Mouse (Mus musculus): ENCODE measurements around the gene Epx. TPM values are rescaled to one million over a fixed set of nuclear protein-coding genes. Genes with fewer than 3 reads are reported as not detected.

Epx gene
- polyA plus RNA-seq, 1 experiment from 2014 or later = 6.2 TPM

DNA sequence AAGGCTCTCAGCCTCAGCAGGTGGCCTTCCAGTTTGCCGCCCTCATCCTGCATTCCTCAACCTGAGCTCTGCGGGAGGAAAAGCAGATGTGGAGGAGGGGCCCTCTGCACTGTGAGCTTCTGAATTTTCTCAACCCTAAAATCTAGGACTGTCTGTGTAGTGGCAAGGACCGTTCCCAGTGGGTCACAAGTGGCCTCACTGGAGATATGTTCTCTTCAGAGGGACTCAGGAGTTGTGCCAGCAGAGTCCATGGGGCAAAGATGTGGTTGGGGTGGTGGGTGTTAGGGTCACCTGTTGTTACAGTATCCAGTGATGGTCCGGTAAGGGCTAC, 57.9 kb downstream of the Epx start:
- Histone ChIP-seq H3K4me3 (ENCODE audit: low read depth, low read length) (peak overlapping the region; percentile 35), H3K4me1 (replicated peaks; ENCODE audit: control insufficient read depth, insufficient read depth, low read length) (peaks cover 5% of the 10 kb centered on the region; the same call in 1 of the 2 replicates), H3K9me3 (ENCODE audit: control insufficient read depth, low read length) (no peaks in the 10 kb centered on the region), H3K27me3 (replicated peaks; ENCODE audit: control insufficient read depth, insufficient read depth, low read length) (peaks cover 6% of the 10 kb centered on the region; the same call in 1 of the 2 replicates), H3K4me2 (peak overlapping the region; percentile 66), H3K9ac (ENCODE audit: low read depth, low read length) (no peak overlapping the region), H3K27ac (ENCODE audit: low read depth, low read length) (no peak overlapping the region), H3K36me3 (ENCODE audit: control insufficient read depth, insufficient read depth, low read length) (no peaks in the 10 kb centered on the region)
- ATAC-seq (replicated peaks; ENCODE audit: low FRiP score) = no peak
- DNase-seq (ENCODE audit: low spot score) = no peak
- WGBS = 31% methylated on average over 4 of the region's 4 CpGs

DNA sequence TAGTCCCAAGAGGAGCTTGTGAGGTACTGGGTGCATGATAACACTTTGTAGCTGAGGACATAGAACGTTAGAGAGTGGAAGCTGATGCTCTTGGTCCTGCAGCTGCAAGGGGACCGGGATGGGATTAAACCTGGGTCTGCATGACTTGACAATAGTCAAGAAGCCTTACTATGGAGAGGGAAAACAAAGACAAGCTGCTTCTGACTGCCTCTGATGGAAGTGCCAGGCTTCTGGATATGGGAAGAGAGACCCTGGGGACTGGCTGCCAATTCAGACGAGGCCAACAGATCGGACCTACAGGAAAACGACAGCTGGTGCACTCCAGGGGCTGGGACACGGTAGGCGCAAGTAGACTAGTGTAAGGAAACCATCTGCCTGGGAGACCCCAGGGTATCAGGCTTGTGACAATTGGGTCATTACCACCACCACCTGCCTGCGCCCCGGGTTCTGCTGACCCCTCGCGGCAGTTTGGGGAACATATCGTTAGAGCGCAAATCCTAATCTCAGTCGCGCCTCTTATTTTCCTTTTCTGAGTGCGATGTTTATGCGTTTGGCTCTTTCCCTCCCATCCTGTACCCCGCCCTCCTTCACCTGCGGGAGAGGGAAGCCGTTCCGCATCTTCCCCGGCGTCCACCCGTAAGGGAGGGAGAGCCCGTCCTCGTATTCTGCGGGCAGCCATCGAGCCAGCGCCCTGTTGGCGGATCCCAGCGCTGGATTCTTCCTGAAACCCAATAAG, 58.5 kb downstream of the Epx start:
- H3K9ac ChIP-seq (ENCODE audit: low read depth, low read length) = no peak overlapping the region
- no peaks in the 10 kb centered on the region for H3K36me3 ChIP-seq (ENCODE audit: control insufficient read depth, insufficient read depth, low read length)
- peak overlapping the region; percentile 66 for H3K4me2 ChIP-seq
- H3K4me3 ChIP-seq (ENCODE audit: low read depth, low read length) = peak overlapping the region; percentile 35
- H3K4me1 ChIP-seq (replicated peaks; ENCODE audit: control insufficient read depth, insufficient read depth, low read length) = peaks cover 5% of the 10 kb centered on the region; the same call in 1 of the 2 replicates
- no peaks in the 10 kb centered on the region for H3K9me3 ChIP-seq (ENCODE audit: control insufficient read depth, low read length)
- ATAC-seq (replicated peaks; ENCODE audit: low FRiP score) (no peak), DNase-seq (ENCODE audit: low spot score) (no peak)
- H3K27ac ChIP-seq (ENCODE audit: low read depth, low read length) = no peak overlapping the region
- WGBS = 3% methylated on average over 31 of the region's 31 CpGs
- peaks cover 6% of the 10 kb centered on the region; the same call in 1 of the 2 replicates for H3K27me3 ChIP-seq (replicated peaks; ENCODE audit: control insufficient read depth, insufficient read depth, low read length)

DNA sequence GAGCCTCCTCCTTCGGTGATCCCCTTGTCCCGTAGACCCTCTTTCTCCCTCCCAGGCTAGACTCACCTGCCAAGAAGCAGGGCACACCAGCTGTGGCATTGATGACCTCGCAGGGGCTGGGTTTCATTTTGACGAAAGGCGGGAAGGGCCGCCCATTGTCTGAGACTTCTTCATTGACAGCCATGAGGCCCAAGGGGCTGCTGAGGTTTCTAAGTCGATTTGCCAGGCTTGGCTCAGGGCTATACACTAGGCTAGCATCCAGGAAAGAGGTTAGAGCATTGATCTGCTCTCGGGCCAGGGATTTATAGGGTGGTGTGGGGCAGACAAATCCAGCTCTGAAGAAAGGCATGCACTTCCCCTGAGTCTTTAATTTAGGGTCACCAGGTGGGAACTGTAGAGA, 60.5 kb downstream of the Epx start:
- no peak for DNase-seq (ENCODE audit: low spot score)
- Histone ChIP-seq H3K4me2 (no peak overlapping the region), H3K9ac (ENCODE audit: low read depth, low read length) (no peak overlapping the region), H3K36me3 (ENCODE audit: control insufficient read depth, insufficient read depth, low read length) (no peaks in the 10 kb centered on the region), H3K27ac (ENCODE audit: low read depth, low read length) (no peak overlapping the region), H3K27me3 (replicated peaks; ENCODE audit: control insufficient read depth, insufficient read depth, low read length) (peaks cover 6% of the 10 kb centered on the region; the same call in 1 of the 2 replicates), H3K9me3 (ENCODE audit: control insufficient read depth, low read length) (no peaks in the 10 kb centered on the region), H3K4me3 (ENCODE audit: low read depth, low read length) (no peak overlapping the region), H3K4me1 (replicated peaks; ENCODE audit: control insufficient read depth, insufficient read depth, low read length) (peaks cover 5% of the 10 kb centered on the region; the same call in 1 of the 2 replicates)
- no peak for ATAC-seq (replicated peaks; ENCODE audit: low FRiP score)
- WGBS = 66% methylated on average over 8 of the region's 8 CpGs

Other genes starting within 250 kb of the Epx start
- 8.2 and 10.0 TPM in 2 replicates for gene Rnf43, start 212.8 kb downstream of the Epx start, polyA plus RNA-seq (2014; fragmentation: Nextera tagmentation; extraction: Ambion mirVana)
- gene Supt4a, start 138.0 kb downstream of the Epx start, polyA plus RNA-seq (2014; fragmentation: Nextera tagmentation; extraction: Ambion mirVana) = 233 and 240 TPM in 2 replicates
- gene Tspoap1, start 115.0 kb downstream of the Epx start, polyA plus RNA-seq (2014; fragmentation: Nextera tagmentation; extraction: Ambion mirVana) = 7.7 and 9.3 TPM in 2 replicates
- gene Mpo, start 82.0 kb downstream of the Epx start, polyA plus RNA-seq (2014; fragmentation: Nextera tagmentation; extraction: Ambion mirVana) = 190 and 206 TPM in 2 replicates
- not detected in 2 replicates for gene Lpo, start 47.2 kb downstream of the Epx start, polyA plus RNA-seq (2014; fragmentation: Nextera tagmentation; extraction: Ambion mirVana)
- 7.1 and 9.2 TPM in 2 replicates for gene Mks1, start 22.3 kb downstream of the Epx start, polyA plus RNA-seq (2014; fragmentation: Nextera tagmentation; extraction: Ambion mirVana)
- gene Olfr462, start 16.7 kb upstream of the Epx start, polyA plus RNA-seq (2014; fragmentation: Nextera tagmentation; extraction: Ambion mirVana) = not detected in 2 replicates
- not detected in 2 replicates for gene Olfr463, start 21.9 kb upstream of the Epx start, polyA plus RNA-seq (2014; fragmentation: Nextera tagmentation; extraction: Ambion mirVana)
- gene Olfr464, start 45.4 kb upstream of the Epx start, polyA plus RNA-seq (2014; fragmentation: Nextera tagmentation; extraction: Ambion mirVana) = not detected in 2 replicates
- 17.7 and 19.4 TPM in 2 replicates for gene Dynll2, start 112.0 kb upstream of the Epx start, polyA plus RNA-seq (2014; fragmentation: Nextera tagmentation; extraction: Ambion mirVana)
- gene Srsf1, start 171.8 kb upstream of the Epx start, polyA plus RNA-seq (2014; fragmentation: Nextera tagmentation; extraction: Ambion mirVana) = 323 and 337 TPM in 2 replicates
- 21.7 and 24.0 TPM in 2 replicates for gene Vezf1, start 192.7 kb upstream of the Epx start, polyA plus RNA-seq (2014; fragmentation: Nextera tagmentation; extraction: Ambion mirVana)
- 5.3 and 6.9 TPM in 2 replicates for gene Cuedc1, start 222.5 kb upstream of the Epx start, polyA plus RNA-seq (2014; fragmentation: Nextera tagmentation; extraction: Ambion mirVana)

Measured in liver, embryonic 11.5 days (tissue).